Mouse (Mus musculus): ENCODE results near the gene Ripply3. TPM values are rescaled to one million over a fixed set of nuclear protein-coding genes. Genes with fewer than 3 reads are reported as not detected.

The Ripply3 gene
- polyA plus RNA-seq, 1 experiment from 2014 or later = 1.9 TPM

DNA sequence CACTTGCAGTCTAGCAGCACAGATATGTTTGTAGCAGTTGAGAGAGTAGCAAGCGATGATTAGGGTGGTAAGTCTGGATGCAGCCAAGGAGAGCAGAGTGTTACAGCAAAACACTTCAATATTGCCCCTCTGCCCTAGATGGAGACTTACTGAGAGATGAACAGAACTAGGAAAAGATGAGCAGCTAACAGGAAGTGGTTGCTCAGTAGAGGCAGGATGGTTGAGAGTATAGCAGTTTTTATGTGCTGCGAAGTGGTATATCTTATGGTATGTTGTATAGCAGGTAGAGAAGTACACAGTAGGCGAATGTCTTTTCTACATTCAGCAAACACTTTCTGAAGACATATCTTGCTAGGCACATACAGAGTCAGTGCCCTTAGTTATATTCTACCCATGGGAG, 55.1 kb downstream of the Ripply3 start:
- H3K36me3 ChIP-seq (ENCODE audit: control insufficient read depth, insufficient read depth) = no peaks in the 10 kb centered on the region
- H3K9ac ChIP-seq (ENCODE audit: low read depth, low read length) = no peak overlapping the region
- H3K27me3 ChIP-seq (ENCODE audit: control insufficient read depth, insufficient read depth, low read depth, low read length) = no peaks in the 10 kb centered on the region
- no peak overlapping the region for H3K27ac ChIP-seq (ENCODE audit: low read length)
- H3K4me3 ChIP-seq (ENCODE audit: low read depth, low read length) = no peak overlapping the region
- no peaks in the 10 kb centered on the region for H3K9me3 ChIP-seq (replicated peaks; ENCODE audit: control insufficient read depth, low read length)
- H3K4me1 ChIP-seq (ENCODE audit: control insufficient read depth, low read depth, low read length) = no peaks in the 10 kb centered on the region; the same call in 1 of the 2 replicates
- no peak for ATAC-seq (ENCODE audit: low read depth)
- no peak overlapping the region for H3K4me2 ChIP-seq (ENCODE audit: low read depth, low read length)
- WGBS (ENCODE audit: insufficient replicate concordance) = 75% methylated on average over 3 of the region's 3 CpGs

Other genes with a start within 250 kb of the Ripply3 start
- gene Sim2, start 243.5 kb upstream of the Ripply3 start, polyA plus RNA-seq (2015; fragmentation: Nextera tagmentation; extraction: Ambion mirVana) = not detected in 2 replicates
- gene Hlcs, start 14.8 kb upstream of the Ripply3 start, polyA plus RNA-seq (2015; fragmentation: Nextera tagmentation; extraction: Ambion mirVana) = 2.2 and 2.3 TPM in 2 replicates
- gene Ttc3, start 42.2 kb downstream of the Ripply3 start, polyA plus RNA-seq (2015; fragmentation: Nextera tagmentation; extraction: Ambion mirVana) = 21.3 and 25.0 TPM in 2 replicates
- 47.5 and 47.6 TPM in 2 replicates for gene Pigp, start 43.4 kb downstream of the Ripply3 start, polyA plus RNA-seq (2015; fragmentation: Nextera tagmentation; extraction: Ambion mirVana)
- gene Vps26c, start 198.4 kb downstream of the Ripply3 start, polyA plus RNA-seq (2015; fragmentation: Nextera tagmentation; extraction: Ambion mirVana) = 19.4 and 24.0 TPM in 2 replicates
- 4.0 TPM in 2 replicates for gene Dyrk1a, start 241.6 kb downstream of the Ripply3 start, polyA plus RNA-seq (2015; fragmentation: Nextera tagmentation; extraction: Ambion mirVana)

Measured in liver, embryonic 16.5 days (tissue).